Mouse (Mus musculus) heart, embryonic 15.5 days (tissue): Measurements from ENCODE around the gene Rasgrp2. TPM values are rescaled to one million over a fixed set of nuclear protein-coding genes. Genes with fewer than 3 reads are reported as not detected.

ENCODE experiments used
- ATAC-seq: fragments of 200-750 bp; cut with Nextera tagmentation; replicated peaks from 2 replicates; pipeline ENCODE4 v1.8.0; 2017; ENCODE audit warnings: low read depth, moderate TSS enrichment; ENCODE audit not compliant: insufficient number of reproducible peaks, insufficient read depth, low FRiP score
- H3K27ac ChIP-seq: fragments of 300-500 bp; sonication (generic); 2 replicates; pipeline ENCODE4 v1.5.1; 2015; ENCODE audit warnings: mild to moderate bottlenecking, inconsistent platforms
- H3K27me3 ChIP-seq: fragments of 300-500 bp; sonication (generic); 2 replicates; pipeline ENCODE4 v1.6.1; 2015; ENCODE audit warnings: inconsistent platforms
- H3K36me3 ChIP-seq: fragments of 300-500 bp; sonication (generic); 2 replicates; pipeline ENCODE4 v1.6.1; 2015; ENCODE audit warnings: mild to moderate bottlenecking, inconsistent platforms
- H3K4me1 ChIP-seq: fragments of 300-500 bp; sonication (generic); replicated peaks from 2 replicates; pipeline ENCODE4 v1.6.1; 2015; ENCODE audit warnings: inconsistent platforms
- H3K4me2 ChIP-seq: fragments of 300-500 bp; sonication (generic); 2 replicates; pipeline ENCODE4 v1.6.1; 2015; ENCODE audit warnings: inconsistent platforms, mild to moderate bottlenecking, moderate library complexity
- H3K4me3 ChIP-seq: fragments of 300-500 bp; sonication (generic); 2 replicates; pipeline ENCODE4 v1.5.1; 2015; ENCODE audit warnings: mild to moderate bottlenecking, inconsistent platforms
- H3K9ac ChIP-seq: fragments of 300-500 bp; sonication (generic); 2 replicates; pipeline ENCODE4 v1.6.1; 2015; ENCODE audit warnings: mild to moderate bottlenecking, inconsistent platforms
- H3K9me3 ChIP-seq: fragments of 300-500 bp; sonication (generic); replicated peaks from 2 replicates; pipeline ENCODE4 v1.6.1; 2016; ENCODE audit warnings: inconsistent platforms
- WGBS: fragments of 180-500 bp; shearing (Covaris S2); methylation state at CpG from one replicate; pipeline ENCODE4 v1.1.7; 2015; ENCODE audit warnings: mixed read lengths; 5-methylcytosine and 5-hydroxymethylcytosine counted together
- polyA plus RNA-seq: library from polyadenylated mRNA; unstranded; fragments of >200 nt; fragmentation: Nextera tagmentation; extraction: Ambion mirVana; gene quantifications from 2 replicates; pipeline ENCODE4 v1.2.1, GENCODE M21; 2015

Gene Rasgrp2
- polyA plus RNA-seq, 1 experiment from 2014 or later: 54.8 TPM

DNA sequence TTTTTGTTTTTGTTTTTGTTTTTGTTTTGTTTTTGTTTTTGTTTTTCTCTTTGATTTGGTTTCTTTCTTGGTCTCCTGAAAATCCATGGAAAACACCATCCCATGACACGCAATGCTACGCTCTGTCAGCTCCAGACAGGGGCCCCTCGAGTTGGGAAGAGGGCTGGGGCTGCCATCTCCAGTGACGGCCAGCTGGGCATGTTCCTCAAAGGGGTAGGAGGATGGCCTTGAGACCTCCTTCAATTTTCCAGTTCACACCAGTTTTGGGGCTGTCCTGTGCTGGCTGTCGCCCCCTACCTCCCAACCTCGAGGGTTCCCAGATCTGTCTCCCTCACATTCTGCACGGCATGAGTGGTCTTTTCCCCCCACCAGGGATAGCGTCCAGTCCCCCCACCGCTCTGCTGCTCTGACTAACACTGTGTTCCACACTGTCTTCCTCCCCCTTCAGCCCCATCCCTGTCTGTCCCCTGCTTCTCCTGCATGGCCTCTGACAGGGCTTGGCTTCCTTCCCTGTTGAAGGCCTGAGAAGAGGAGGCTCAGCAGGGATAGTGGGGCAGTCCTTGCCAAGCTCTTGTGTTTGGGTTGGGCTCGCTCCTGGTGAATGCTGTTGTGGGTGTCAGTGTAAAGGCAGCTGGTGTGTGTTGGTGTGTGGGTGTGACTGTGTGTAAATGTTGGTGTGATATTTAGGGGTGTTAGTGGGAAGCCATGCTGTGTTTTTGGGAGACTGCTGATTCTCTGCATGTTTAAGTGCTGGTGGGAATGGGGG lies 65.3 kb downstream of the Rasgrp2 start:
- Histone ChIP-seq H3K4me1 (peaks cover 9% of the 10 kb centered on the region; the same call in 1 of the 2 replicates), H3K4me3 (no peak overlapping the region), H3K9ac (no peak overlapping the region), H3K27ac (no peak overlapping the region), H3K4me2 (no peak overlapping the region), H3K27me3 (peaks cover 24% of the 10 kb centered on the region), H3K36me3 (no peaks in the 10 kb centered on the region), H3K9me3 (no peaks in the 10 kb centered on the region)
- 49% methylated on average over 10 of the region's 10 CpGs for WGBS
- ATAC-seq: no peak; the same call in 1 of the 2 replicates

Other genes with a start within 250 kb of the Rasgrp2 start
- gene Majin, start 215.0 kb upstream of the Rasgrp2 start, polyA plus RNA-seq: not detected in 2 replicates
- 0.57 TPM in 1 of 2 replicates, not detected in the other for gene Gpha2, start 173.0 kb upstream of the Rasgrp2 start, polyA plus RNA-seq
- gene Ppp2r5b, start 163.5 kb upstream of the Rasgrp2 start, polyA plus RNA-seq: 21.4 and 28.1 TPM in 2 replicates
- 6.7 and 10.0 TPM in 2 replicates for gene Atg2a, start 157.7 kb upstream of the Rasgrp2 start, polyA plus RNA-seq
- 54.1 and 66.8 TPM in 2 replicates for gene Ehd1, start 122.6 kb upstream of the Rasgrp2 start, polyA plus RNA-seq
- 0.30 and 0.60 TPM in 2 replicates for gene Cdc42bpg, start 92.9 kb upstream of the Rasgrp2 start, polyA plus RNA-seq
- 36.1 and 50.6 TPM in 2 replicates for gene Men1, start 64.4 kb upstream of the Rasgrp2 start, polyA plus RNA-seq
- 12.6 and 17.9 TPM in 2 replicates for gene Map4k2, start 58.2 kb upstream of the Rasgrp2 start, polyA plus RNA-seq
- 79.0 and 98.4 TPM in 2 replicates for gene Sf1, start 35.6 kb upstream of the Rasgrp2 start, polyA plus RNA-seq
- 282 and 297 TPM in 2 replicates for gene Pygm, start 14.9 kb upstream of the Rasgrp2 start, polyA plus RNA-seq
- gene Nrxn2, start 19.4 kb downstream of the Rasgrp2 start, polyA plus RNA-seq: 0.47 and 0.60 TPM in 2 replicates
- not detected in 2 replicates for gene Slc22a12, start 143.7 kb downstream of the Rasgrp2 start, polyA plus RNA-seq